Mouse (Mus musculus) neural tube, embryonic 12.5 days (tissue): ENCODE measurements at regions not wholly inside any gene's neighbourhood (a gene's known extent, or its start where the extent isn't known, plus 50 kb on each side); places are given as distances from the start of the nearest gene placed in this dataset.

Experiments used
- ATAC-seq: fragments of 200-750 bp; cut with Nextera tagmentation; 2 replicates; pipeline ENCODE4 v1.8.0; 2017; ENCODE audit warnings: low read depth, mild to moderate bottlenecking, moderate TSS enrichment, moderate library complexity; ENCODE audit not compliant: low FRiP score
- H3K27ac ChIP-seq: fragments of 300-500 bp; sonication (generic); 2 replicates; pipeline ENCODE4 v1.5.1; 2016
- H3K27me3 ChIP-seq: fragments of 300-500 bp; sonication (generic); replicated peaks from 2 replicates; pipeline ENCODE4 v1.6.1; 2016; ENCODE audit warnings: mild to moderate bottlenecking
- H3K36me3 ChIP-seq: fragments of 300-500 bp; sonication (generic); 2 replicates; pipeline ENCODE4 v1.6.1; 2016; ENCODE audit warnings: mild to moderate bottlenecking
- H3K4me1 ChIP-seq: fragments of 300-500 bp; sonication (generic); 2 replicates; pipeline ENCODE4 v1.6.1; 2016
- H3K4me2 ChIP-seq: fragments of 300-500 bp; sonication (generic); replicated peaks from 2 replicates; pipeline ENCODE4 v1.6.1; 2016; ENCODE audit warnings: mild to moderate bottlenecking
- H3K4me3 ChIP-seq: fragments of 300-500 bp; sonication (generic); 2 replicates; pipeline ENCODE4 v1.5.1; 2016
- H3K9ac ChIP-seq: fragments of 300-500 bp; sonication (generic); 2 replicates; pipeline ENCODE4 v1.6.1; 2016; ENCODE audit warnings: mild to moderate bottlenecking
- H3K9me3 ChIP-seq: fragments of 300-500 bp; sonication (generic); 2 replicates; pipeline ENCODE4 v1.6.1; 2016; ENCODE audit warnings: mild to moderate bottlenecking
- WGBS: fragments of 180-500 bp; shearing (Covaris S2); methylation state at CpG from one replicate; pipeline ENCODE4 v1.1.7; 2016; 5-methylcytosine and 5-hydroxymethylcytosine counted together

- no peaks in the 10 kb centered on the region for H3K27me3 ChIP-seq
- H3K4me1 ChIP-seq, result peaks cover 20% of the 10 kb centered on the region
- H3K9ac ChIP-seq, result no peak overlapping the region
- no peak overlapping the region for H3K4me2 ChIP-seq
- no peak for ATAC-seq
- H3K36me3 ChIP-seq, result no peaks in the 10 kb centered on the region
- 72% methylated on average over 2 of the region's 2 CpGs for WGBS
- no peak overlapping the region for H3K27ac ChIP-seq
- H3K9me3 ChIP-seq, result no peaks in the 10 kb centered on the region
- no peak overlapping the region for H3K4me3 ChIP-seq
These were observed 211.8 kb upstream of the Atp5g3 start for GRCm38 (mm10) chr2:74122937-74123336.

- peak overlapping the region; percentile 32 for H3K27ac ChIP-seq
- 33% methylated on average over 10 of the region's 10 CpGs for WGBS
- H3K9ac ChIP-seq, result no peak overlapping the region
- peak overlapping the region; percentile 38 for H3K4me2 ChIP-seq
- H3K27me3 ChIP-seq, result no peaks in the 10 kb centered on the region
- no peaks in the 10 kb centered on the region for H3K9me3 ChIP-seq
- H3K4me1 ChIP-seq, result peaks cover 20% of the 10 kb centered on the region
- no peak overlapping the region for H3K4me3 ChIP-seq
- ATAC-seq, result 0 out of 2 replicates have a peak, but pooled peaks have one; percentile 4
- H3K36me3 ChIP-seq, result no peaks in the 10 kb centered on the region
These were observed 208.9 kb upstream of the Atp5g3 start for GRCm38 (mm10) chr2:74120051-74120450.

GRCm38 (mm10) chr2:74119167-74119937, 208.2 kb upstream of the Atp5g3 start:
- no peaks in the 10 kb centered on the region for H3K36me3 ChIP-seq
- H3K9ac ChIP-seq, result 0 out of 2 replicates have a peak overlapping the region, but pooled peaks have one; percentile 1
- peak; percentile 80 for ATAC-seq
- peak overlapping the region; percentile 38 for H3K4me2 ChIP-seq
- H3K27me3 ChIP-seq, result no peaks in the 10 kb centered on the region
- peak overlapping the region; percentile 32; the same call in 1 of the 2 replicates for H3K27ac ChIP-seq
- WGBS, result 17% methylated on average over 17 of the region's 17 CpGs
- H3K9me3 ChIP-seq, result no peaks in the 10 kb centered on the region
- peaks cover 20% of the 10 kb centered on the region for H3K4me1 ChIP-seq
- H3K4me3 ChIP-seq, result no peak overlapping the region

GRCm38 (mm10) chr2:74106472-74106871, 195.3 kb upstream of the Atp5g3 start:
- no peak overlapping the region for H3K27ac ChIP-seq
- H3K36me3 ChIP-seq, result no peaks in the 10 kb centered on the region
- H3K4me3 ChIP-seq, result no peak overlapping the region
- no peaks in the 10 kb centered on the region; the same call in 1 of the 2 replicates for H3K9me3 ChIP-seq
- H3K9ac ChIP-seq, result no peak overlapping the region
- WGBS, result 84% methylated on average over 4 of the region's 4 CpGs
- no peaks in the 10 kb centered on the region for H3K4me1 ChIP-seq
- H3K4me2 ChIP-seq, result no peak overlapping the region
- no peak for ATAC-seq
- H3K27me3 ChIP-seq, result no peaks in the 10 kb centered on the region

GRCm38 (mm10) chr2:74099671-74100372, 188.7 kb upstream of the Atp5g3 start:
- no peak overlapping the region for H3K4me3 ChIP-seq
- no peak overlapping the region for H3K27ac ChIP-seq
- 87% methylated on average over 9 of the region's 9 CpGs for WGBS
- H3K9me3 ChIP-seq, result no peaks in the 10 kb centered on the region; the same call in 1 of the 2 replicates
- H3K27me3 ChIP-seq, result no peaks in the 10 kb centered on the region
- H3K9ac ChIP-seq, result no peak overlapping the region
- H3K4me1 ChIP-seq, result 0 out of 2 replicates have a peak, but pooled peaks cover 2% of the 10 kb centered on the region
- ATAC-seq, result no peak
- no peak overlapping the region for H3K4me2 ChIP-seq
- no peaks in the 10 kb centered on the region for H3K36me3 ChIP-seq

- no peaks in the 10 kb centered on the region for H3K27me3 ChIP-seq
- 78% methylated on average over 2 of the region's 2 CpGs for WGBS
- no peak for ATAC-seq
These were observed 185.7 kb upstream of the Atp5g3 start for GRCm38 (mm10) chr2:74096809-74097208.

GRCm38 (mm10) chr2:74093494-74093893, 182.4 kb upstream of the Atp5g3 start:
- H3K9me3 ChIP-seq, result peaks cover 6% of the 10 kb centered on the region
- H3K4me2 ChIP-seq, result no peak overlapping the region
- 89% methylated on average over 7 of the region's 7 CpGs for WGBS
- no peaks in the 10 kb centered on the region for H3K36me3 ChIP-seq
- H3K27ac ChIP-seq, result no peak overlapping the region
- no peak overlapping the region for H3K4me3 ChIP-seq
- no peak for ATAC-seq
- H3K27me3 ChIP-seq, result no peaks in the 10 kb centered on the region
- H3K9ac ChIP-seq, result no peak overlapping the region
- no peaks in the 10 kb centered on the region for H3K4me1 ChIP-seq

More at GRCm38 (mm10) chr2:74096809-74097208, 185.7 kb upstream of the Atp5g3 start:
- Histone ChIP-seq H3K4me2 (no peak overlapping the region), H3K36me3 (no peaks in the 10 kb centered on the region), H3K27ac (no peak overlapping the region), H3K9me3 (peaks cover 6% of the 10 kb centered on the region), H3K4me1 (0 out of 2 replicates have a peak, but pooled peaks cover 2% of the 10 kb centered on the region), H3K9ac (no peak overlapping the region), H3K4me3 (no peak overlapping the region)

- no peak overlapping the region for H3K27ac ChIP-seq
- H3K9ac ChIP-seq, result no peak overlapping the region
- H3K36me3 ChIP-seq, result no peaks in the 10 kb centered on the region
- no peaks in the 10 kb centered on the region for H3K9me3 ChIP-seq
- H3K4me2 ChIP-seq, result no peak overlapping the region
- no peak overlapping the region for H3K4me3 ChIP-seq
- H3K27me3 ChIP-seq, result no peaks in the 10 kb centered on the region
- ATAC-seq, result no peak
- WGBS, result 84% methylated on average over 3 of the region's 3 CpGs
- H3K4me1 ChIP-seq, result no peaks in the 10 kb centered on the region
These were observed 176.2 kb upstream of the Atp5g3 start for GRCm38 (mm10) chr2:74087375-74087774.

GRCm38 (mm10) chr2:74084971-74085370, 173.8 kb upstream of the Atp5g3 start:
- H3K36me3 ChIP-seq, result no peaks in the 10 kb centered on the region
- H3K27ac ChIP-seq, result no peak overlapping the region
- H3K9me3 ChIP-seq, result no peaks in the 10 kb centered on the region
- no peaks in the 10 kb centered on the region for H3K4me1 ChIP-seq
- no peak overlapping the region for H3K4me2 ChIP-seq
- no peak overlapping the region for H3K4me3 ChIP-seq
- H3K9ac ChIP-seq, result no peak overlapping the region
- WGBS, result 88% methylated on average over 6 of the region's 6 CpGs
- ATAC-seq, result no peak
- no peaks in the 10 kb centered on the region for H3K27me3 ChIP-seq

GRCm38 (mm10) chr2:74076774-74077173, 165.6 kb upstream of the Atp5g3 start:
- no peaks in the 10 kb centered on the region for H3K9me3 ChIP-seq
- H3K27ac ChIP-seq, result no peak overlapping the region
- no peak overlapping the region for H3K4me2 ChIP-seq
- H3K4me3 ChIP-seq, result no peak overlapping the region
- H3K4me1 ChIP-seq, result peaks cover 6% of the 10 kb centered on the region; the same call in 1 of the 2 replicates
- ATAC-seq, result no peak
- H3K9ac ChIP-seq, result no peak overlapping the region
- 66% methylated on average over 4 of the region's 4 CpGs for WGBS
- no peaks in the 10 kb centered on the region for H3K36me3 ChIP-seq
- no peaks in the 10 kb centered on the region for H3K27me3 ChIP-seq

GRCm38 (mm10) chr2:74075566-74075965, 164.4 kb upstream of the Atp5g3 start:
- WGBS, result 57% methylated on average over 1 of the region's 1 CpGs
- no peak overlapping the region for H3K9ac ChIP-seq
- no peak for ATAC-seq

GRCm38 (mm10) chr2:74073396-74073795, 162.3 kb upstream of the Atp5g3 start:
- Histone ChIP-seq H3K4me2 (no peak overlapping the region), H3K36me3 (no peaks in the 10 kb centered on the region), H3K9me3 (no peaks in the 10 kb centered on the region), H3K9ac (no peak overlapping the region), H3K27ac (no peak overlapping the region), H3K4me1 (peaks cover 6% of the 10 kb centered on the region; the same call in 1 of the 2 replicates), H3K27me3 (no peaks in the 10 kb centered on the region), H3K4me3 (no peak overlapping the region)
- no peak for ATAC-seq
- WGBS, result 54% methylated on average over 1 of the region's 1 CpGs

More at GRCm38 (mm10) chr2:74075566-74075965, 164.4 kb upstream of the Atp5g3 start:
- Histone ChIP-seq H3K36me3 (no peaks in the 10 kb centered on the region), H3K27ac (no peak overlapping the region), H3K4me3 (no peak overlapping the region), H3K27me3 (no peaks in the 10 kb centered on the region), H3K4me1 (peaks cover 6% of the 10 kb centered on the region; the same call in 1 of the 2 replicates), H3K9me3 (no peaks in the 10 kb centered on the region), H3K4me2 (no peak overlapping the region)
